Mouse (Mus musculus): ENCODE results near the gene H2afb2. TPM values are rescaled to one million over a fixed set of nuclear protein-coding genes. Genes with fewer than 3 reads are reported as not detected.

H2afb2 gene
- polyA plus RNA-seq (2012; rRNA removed) = not detected in 2 replicates

DNA sequence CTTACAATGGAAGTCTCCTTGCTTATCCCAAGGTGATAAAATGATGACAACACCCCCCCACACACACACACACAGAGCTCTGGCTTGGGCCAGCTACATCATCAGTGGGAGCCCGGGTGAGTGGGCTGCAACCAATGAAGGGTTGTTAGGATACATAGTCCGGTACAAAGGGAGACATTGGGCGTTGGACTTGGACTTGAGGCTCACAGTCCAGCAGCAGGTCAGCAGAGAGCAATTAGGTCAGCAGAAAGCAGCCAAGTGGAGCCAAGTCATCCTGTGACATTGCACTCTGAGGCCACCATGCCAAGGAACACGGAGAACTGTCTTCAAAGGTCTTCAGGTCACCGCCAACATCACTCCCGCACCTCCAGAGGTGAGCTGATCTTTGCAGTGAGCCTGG is at the start of gene H2afb2:
TSS of gene H2afb2 (plus strand) at position 301 of the 400 bp plus-strand sequence.
- Histone ChIP-seq H3K4me3 (ENCODE audit: insufficient read depth, low read depth, low read length) (no peak within 1 kb of the TSS), H3K27ac (ENCODE audit: insufficient read depth, low read depth, low read length) (no peak within 1 kb of the TSS), H3K36me3 (ENCODE audit: control insufficient read depth, insufficient read depth, low read length) (no peaks in the 10 kb centered on the region), H3K27me3 (replicated peaks; ENCODE audit: control insufficient read depth, insufficient read depth, low read length) (no peaks in the 10 kb centered on the region), H3K4me1 (ENCODE audit: control insufficient read depth, insufficient read depth, low read length) (no peaks in the 10 kb centered on the region)
- no peak for DNase-seq
- 77% methylated on average over 6 of the region's 6 CpGs for WGBS
- TF ChIP-seq POLR2A (IDR thresholded peaks at IDR 0.05; ENCODE audit: low read depth, low read length) (no peak), CTCF (conservative IDR thresholded peaks at IDR 0.05; ENCODE audit: insufficient read depth, insufficient read length, low read depth, low read length) (no peak)

Other genes with a start within 250 kb of the H2afb2 start
- gene Cpxcr1, start 232.2 kb upstream of the H2afb2 start, polyA plus RNA-seq (2012; rRNA removed) = not detected in 2 replicates

Measured in kidney, adult 2 months (tissue).